Mouse (Mus musculus) heart, embryonic 10.5 days (tissue): ENCODE measurements at regions not wholly inside any gene's neighbourhood (a gene's known extent, or its start where the extent isn't known, plus 50 kb on each side); places are given as distances from the start of the nearest gene placed in this dataset.

ENCODE experiments used
- DNase-seq: peaks from one replicate; pipeline ENCODE4 v3.0.0-alpha.2; 2017; ENCODE audit warnings: low spot score
- H3K27ac ChIP-seq: fragments of 300-500 bp; sonication (generic); 2 replicates; pipeline ENCODE4 v1.5.1; 2016; ENCODE audit warnings: mild to moderate bottlenecking
- H3K27me3 ChIP-seq: fragments of 300-500 bp; sonication (generic); 2 replicates; pipeline ENCODE4 v1.6.1; 2016; ENCODE audit warnings: mild to moderate bottlenecking; ENCODE audit not compliant: poor library complexity, insufficient read depth, severe bottlenecking
- H3K36me3 ChIP-seq: fragments of 300-500 bp; sonication (generic); 2 replicates; pipeline ENCODE4 v1.6.1; 2016; ENCODE audit warnings: mild to moderate bottlenecking, moderate library complexity
- H3K4me1 ChIP-seq: fragments of 300-500 bp; sonication (generic); 2 replicates; pipeline ENCODE4 v1.6.1; 2016; ENCODE audit warnings: mild to moderate bottlenecking
- H3K4me3 ChIP-seq: fragments of 300-500 bp; sonication (generic); 2 replicates; pipeline ENCODE4 v1.5.1; 2016; ENCODE audit warnings: mild to moderate bottlenecking, moderate library complexity
- H3K9me3 ChIP-seq: fragments of 300-500 bp; sonication (generic); 2 replicates; pipeline ENCODE4 v1.6.1; 2016; ENCODE audit warnings: mild to moderate bottlenecking, moderate library complexity
- WGBS: fragments of 180-500 bp; shearing (Covaris S2); methylation state at CpG from one replicate; pipeline ENCODE4 v1.1.7; 2016; 5-methylcytosine and 5-hydroxymethylcytosine counted together

- Histone ChIP-seq H3K9me3 (no peaks in the 10 kb centered on the region), H3K27ac (no peak overlapping the region), H3K36me3 (no peaks in the 10 kb centered on the region), H3K4me3 (no peak overlapping the region), H3K4me1 (no peaks in the 10 kb centered on the region), H3K27me3 (0 out of 2 replicates have a peak, but pooled peaks cover 5% of the 10 kb centered on the region)
- WGBS = 70% methylated on average over 2 of the region's 2 CpGs
- DNase-seq = no peak
Observed at GRCm38 (mm10) chr13:63708567-63708966, 106.5 kb upstream of the Ercc6l2 start.

GRCm38 (mm10) chr13:63713137-63713536 lies 101.9 kb upstream of the Ercc6l2 start:
- Histone ChIP-seq H3K27me3 (no peaks in the 10 kb centered on the region), H3K9me3 (no peaks in the 10 kb centered on the region), H3K27ac (no peak overlapping the region), H3K4me3 (no peak overlapping the region), H3K36me3 (no peaks in the 10 kb centered on the region), H3K4me1 (no peaks in the 10 kb centered on the region)
- no peak for DNase-seq
- WGBS = 80% methylated on average over 3 of the region's 3 CpGs

GRCm38 (mm10) chr13:63716498-63716897 lies 98.5 kb upstream of the Ercc6l2 start:
- no peak for DNase-seq
- no peaks in the 10 kb centered on the region for H3K9me3 ChIP-seq
- no peaks in the 10 kb centered on the region for H3K27me3 ChIP-seq
- H3K4me1 ChIP-seq = peaks cover 11% of the 10 kb centered on the region
- H3K27ac ChIP-seq = no peak overlapping the region
- H3K36me3 ChIP-seq = no peaks in the 10 kb centered on the region
- WGBS = 79% methylated on average over 1 of the region's 1 CpGs
- no peak overlapping the region for H3K4me3 ChIP-seq

GRCm38 (mm10) chr13:63717249-63717648 lies 97.8 kb upstream of the Ercc6l2 start:
- no peaks in the 10 kb centered on the region for H3K36me3 ChIP-seq
- no peak overlapping the region for H3K4me3 ChIP-seq
- H3K9me3 ChIP-seq = no peaks in the 10 kb centered on the region
- 80% methylated on average over 3 of the region's 3 CpGs for WGBS
- no peak overlapping the region for H3K27ac ChIP-seq
- peaks cover 11% of the 10 kb centered on the region for H3K4me1 ChIP-seq
- no peak for DNase-seq
- no peaks in the 10 kb centered on the region for H3K27me3 ChIP-seq

- H3K27ac ChIP-seq = no peak overlapping the region
- WGBS = 54% methylated on average over 2 of the region's 2 CpGs
Observed at GRCm38 (mm10) chr13:63718782-63719181, 96.3 kb upstream of the Ercc6l2 start.

GRCm38 (mm10) chr13:63719351-63720207 lies 95.5 kb upstream of the Ercc6l2 start:
- H3K9me3 ChIP-seq = no peaks in the 10 kb centered on the region
- H3K27ac ChIP-seq = 0 out of 2 replicates have a peak overlapping the region, but pooled peaks have one; percentile 0
- H3K4me1 ChIP-seq = peaks cover 11% of the 10 kb centered on the region
- H3K27me3 ChIP-seq = no peaks in the 10 kb centered on the region
- DNase-seq = no peak
- no peak overlapping the region for H3K4me3 ChIP-seq
- H3K36me3 ChIP-seq = no peaks in the 10 kb centered on the region
- WGBS = 29% methylated on average over 8 of the region's 8 CpGs

More at GRCm38 (mm10) chr13:63718782-63719181, 96.3 kb upstream of the Ercc6l2 start:
- Histone ChIP-seq H3K27me3 (no peaks in the 10 kb centered on the region), H3K4me3 (no peak overlapping the region), H3K36me3 (no peaks in the 10 kb centered on the region), H3K4me1 (peaks cover 11% of the 10 kb centered on the region), H3K9me3 (no peaks in the 10 kb centered on the region)
- DNase-seq = no peak

GRCm38 (mm10) chr13:63720610-63721009 lies 94.4 kb upstream of the Ercc6l2 start:
- 74% methylated on average over 3 of the region's 3 CpGs for WGBS
- Histone ChIP-seq H3K4me3 (no peak overlapping the region), H3K27me3 (no peaks in the 10 kb centered on the region; the same call in 1 of the 2 replicates), H3K4me1 (peaks cover 18% of the 10 kb centered on the region), H3K27ac (no peak overlapping the region), H3K36me3 (no peaks in the 10 kb centered on the region), H3K9me3 (no peaks in the 10 kb centered on the region)
- no peak for DNase-seq

- 78% methylated on average over 5 of the region's 5 CpGs for WGBS
- no peak overlapping the region for H3K4me3 ChIP-seq
- DNase-seq = no peak
- no peaks in the 10 kb centered on the region for H3K9me3 ChIP-seq
- H3K4me1 ChIP-seq = peaks cover 21% of the 10 kb centered on the region
- no peaks in the 10 kb centered on the region; the same call in 1 of the 2 replicates for H3K27me3 ChIP-seq
- no peak overlapping the region for H3K27ac ChIP-seq
- no peaks in the 10 kb centered on the region for H3K36me3 ChIP-seq
Observed at GRCm38 (mm10) chr13:63721011-63721625, 93.9 kb upstream of the Ercc6l2 start.

GRCm38 (mm10) chr13:63724293-63724692 lies 90.7 kb upstream of the Ercc6l2 start:
- H3K9me3 ChIP-seq = no peaks in the 10 kb centered on the region
- DNase-seq = no peak

GRCm38 (mm10) chr13:63724843-63725582 lies 90.0 kb upstream of the Ercc6l2 start:
- no peak for DNase-seq

More at GRCm38 (mm10) chr13:63724293-63724692, 90.7 kb upstream of the Ercc6l2 start:
- WGBS = 85% methylated on average over 2 of the region's 2 CpGs
- H3K27me3 ChIP-seq = no peaks in the 10 kb centered on the region; the same call in 1 of the 2 replicates
- H3K4me3 ChIP-seq = no peak overlapping the region
- H3K4me1 ChIP-seq = peaks cover 17% of the 10 kb centered on the region
- H3K27ac ChIP-seq = no peak overlapping the region
- no peaks in the 10 kb centered on the region for H3K36me3 ChIP-seq

GRCm38 (mm10) chr13:63726035-63726434 lies 89.0 kb upstream of the Ercc6l2 start:
- H3K4me1 ChIP-seq = peaks cover 20% of the 10 kb centered on the region
- H3K36me3 ChIP-seq = no peaks in the 10 kb centered on the region
- H3K27ac ChIP-seq = 0 out of 2 replicates have a peak overlapping the region, but pooled peaks have one; percentile 29
- no peaks in the 10 kb centered on the region for H3K9me3 ChIP-seq
- H3K27me3 ChIP-seq = no peaks in the 10 kb centered on the region; the same call in 1 of the 2 replicates
- H3K4me3 ChIP-seq = no peak overlapping the region
- DNase-seq = no peak
- 33% methylated on average over 2 of the region's 2 CpGs for WGBS

More at GRCm38 (mm10) chr13:63724843-63725582, 90.0 kb upstream of the Ercc6l2 start:
- H3K36me3 ChIP-seq = no peaks in the 10 kb centered on the region
- peaks cover 16% of the 10 kb centered on the region for H3K4me1 ChIP-seq
- WGBS = 44% methylated on average over 2 of the region's 2 CpGs
- H3K27me3 ChIP-seq = no peaks in the 10 kb centered on the region; the same call in 1 of the 2 replicates
- no peak overlapping the region for H3K4me3 ChIP-seq
- no peak overlapping the region for H3K27ac ChIP-seq
- no peaks in the 10 kb centered on the region for H3K9me3 ChIP-seq

GRCm38 (mm10) chr13:63726509-63726908 lies 88.5 kb upstream of the Ercc6l2 start:
- no peaks in the 10 kb centered on the region for H3K9me3 ChIP-seq
- H3K27me3 ChIP-seq = no peaks in the 10 kb centered on the region; the same call in 1 of the 2 replicates
- H3K4me1 ChIP-seq = peaks cover 20% of the 10 kb centered on the region
- WGBS = 87% methylated on average over 6 of the region's 6 CpGs
- no peak overlapping the region; the same call in 1 of the 2 replicates for H3K27ac ChIP-seq
- H3K36me3 ChIP-seq = no peaks in the 10 kb centered on the region
- DNase-seq = no peak
- H3K4me3 ChIP-seq = no peak overlapping the region
